Mouse (Mus musculus) heart, postnatal 4 days (tissue): ENCODE measurements around the gene Cdh15. TPM values are rescaled to one million over a fixed set of nuclear protein-coding genes. Genes with fewer than 3 reads are reported as not detected.

Experiments used
- DNase-seq: peaks from one replicate; pipeline ENCODE4 v3.0.0; 2021
- total RNA-seq, 2 experiments: library from RNA; stranded (reverse); gene quantifications; 2 replicates each; pipeline ENCODE4 v1.2.3; 2021

Cdh15 gene
- total RNA-seq, 2 experiments from 2014 or later = 0.16 TPM; not detected in 1

DNA sequence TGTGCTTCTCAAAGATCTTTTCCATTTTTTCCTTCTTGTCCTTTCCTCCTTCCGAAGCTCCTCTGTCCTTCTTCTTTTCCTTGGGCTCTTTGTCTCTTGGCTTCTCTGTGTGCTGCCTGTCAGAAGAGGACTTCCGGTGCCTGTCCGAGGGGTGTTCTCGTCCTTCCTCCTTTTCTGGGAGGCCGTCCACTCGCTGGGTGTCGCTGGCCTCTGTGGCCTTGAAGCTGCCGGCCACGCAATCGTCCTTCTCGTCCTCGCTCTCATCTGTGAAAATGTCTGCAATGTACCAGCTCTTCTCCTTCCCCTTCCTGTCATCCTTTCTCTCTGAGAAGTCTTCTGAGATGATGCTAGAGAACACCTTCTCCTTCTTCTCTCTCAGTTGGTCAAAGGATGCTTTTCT is 45.7 kb downstream of the Cdh15 start:
- no peak for DNase-seq

DNA sequence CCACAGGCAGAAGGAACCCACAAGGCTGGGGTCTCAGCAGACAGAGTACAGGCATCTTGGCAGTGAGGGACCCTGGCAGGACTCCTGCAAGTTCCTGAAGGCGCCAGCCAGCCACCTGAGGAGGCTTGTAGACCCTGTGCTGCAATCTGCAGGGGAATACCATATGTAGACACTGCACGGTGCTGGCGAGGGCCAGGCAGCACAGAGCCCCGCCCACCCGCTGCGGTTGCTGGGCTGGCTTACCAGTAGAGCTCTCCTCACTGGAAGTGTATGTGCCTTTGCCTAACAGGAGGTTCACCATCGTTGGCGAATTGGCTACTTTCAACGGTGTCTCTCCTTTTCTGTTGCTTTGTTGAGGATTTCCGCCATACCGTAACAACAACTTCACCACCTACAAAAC is 48.6 kb downstream of the Cdh15 start:
- DNase-seq = no peak

DNA sequence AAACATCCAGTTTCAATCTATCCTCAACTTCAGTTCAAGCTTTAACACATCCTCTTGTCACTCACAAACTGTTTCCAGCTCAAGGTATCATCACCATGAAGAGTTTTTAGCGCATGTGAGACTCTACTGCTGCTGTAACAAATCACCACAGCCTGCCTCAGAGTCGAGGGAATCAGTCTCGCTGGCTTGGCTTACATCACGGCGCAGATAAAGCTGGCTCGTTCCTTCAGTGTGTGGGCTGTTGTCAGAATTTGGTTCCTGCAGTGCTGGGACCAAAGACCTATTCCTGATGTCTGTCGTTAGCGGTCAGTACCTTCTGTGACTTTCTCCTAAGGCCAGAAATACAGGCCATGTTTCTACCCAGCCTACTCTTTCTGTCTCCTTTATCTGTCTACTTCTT is 49.4 kb downstream of the Cdh15 start:
- DNase-seq = no peak

DNA sequence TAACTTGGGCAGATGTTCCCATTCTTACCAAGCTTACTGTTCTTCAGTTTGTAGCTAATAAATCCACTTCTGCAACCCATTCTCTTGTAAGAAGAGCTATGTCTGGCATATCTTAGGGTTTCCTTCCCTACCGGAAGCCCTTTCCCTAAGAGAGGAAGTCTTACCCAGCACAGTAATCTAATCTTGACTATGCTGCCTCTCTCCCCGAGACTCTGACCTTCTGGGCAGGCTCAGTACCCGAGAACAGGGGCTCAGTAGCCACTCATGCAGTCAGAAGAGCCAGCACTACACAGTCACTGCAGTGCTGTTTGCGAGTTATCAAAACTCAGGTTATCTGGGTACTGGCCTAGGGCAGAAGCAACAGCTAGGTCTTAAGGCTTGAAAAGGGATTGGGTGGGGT is 50.3 kb downstream of the Cdh15 start:
- no peak for DNase-seq

DNA sequence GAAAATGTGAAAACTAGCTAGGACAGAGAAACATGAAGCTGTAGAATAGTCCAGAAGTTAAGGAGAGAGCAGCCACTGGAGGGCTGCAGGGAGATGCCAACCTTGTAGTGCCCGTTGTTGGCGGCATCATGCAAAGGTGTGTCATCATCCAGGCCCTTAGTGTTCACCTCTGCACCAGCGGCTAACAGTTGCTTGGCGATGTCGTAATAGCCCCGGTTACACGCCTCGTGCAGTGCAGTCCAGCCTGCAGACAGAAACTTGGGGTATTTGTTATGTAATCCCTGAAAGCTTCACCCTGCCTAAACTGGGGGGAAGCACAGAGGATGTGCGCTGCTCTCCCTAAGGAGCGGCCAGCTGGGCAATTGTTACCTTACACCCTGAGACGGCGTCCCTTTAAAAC is 50.7 kb downstream of the Cdh15 start:
- no peak for DNase-seq

DNA sequence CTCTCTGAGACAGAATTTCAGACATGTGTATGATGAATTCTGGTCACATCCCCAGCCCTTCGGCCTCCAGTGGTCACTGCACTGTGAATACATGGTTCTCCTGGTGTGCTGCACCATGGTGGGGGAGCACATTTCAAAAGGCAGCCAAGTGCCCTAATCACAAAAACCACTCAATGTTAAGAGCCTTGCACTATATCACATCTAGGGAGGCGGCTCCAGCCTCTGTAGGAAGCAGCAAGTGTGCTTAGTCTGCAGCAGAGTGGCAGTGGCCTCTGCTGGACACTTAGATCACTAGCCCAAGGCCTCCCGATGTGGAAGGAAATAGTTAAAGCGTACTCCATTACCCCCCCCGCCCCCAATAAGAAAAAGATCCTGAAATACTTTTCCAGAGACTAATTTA is 51.3 kb downstream of the Cdh15 start:
- no peak for DNase-seq

DNA sequence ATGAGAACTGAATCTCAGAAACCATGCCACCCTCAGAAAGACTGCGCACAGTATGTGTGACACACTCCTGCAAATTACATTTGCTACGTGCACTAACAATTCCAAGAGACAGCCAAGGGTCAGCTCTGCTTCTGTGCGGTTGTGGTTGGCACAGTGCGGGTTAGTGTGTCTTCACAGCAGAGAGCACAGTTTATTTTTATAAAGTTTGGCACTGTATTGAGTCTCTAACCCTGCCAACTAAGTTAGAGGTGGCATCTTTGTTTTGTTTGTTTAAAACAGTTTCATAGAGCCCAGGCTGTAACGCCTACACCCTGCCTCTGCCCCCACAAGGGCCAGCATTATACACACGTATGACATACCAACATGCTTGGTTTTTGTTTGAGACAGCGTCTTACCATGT is 53.7 kb downstream of the Cdh15 start:
- no peak for DNase-seq

DNA sequence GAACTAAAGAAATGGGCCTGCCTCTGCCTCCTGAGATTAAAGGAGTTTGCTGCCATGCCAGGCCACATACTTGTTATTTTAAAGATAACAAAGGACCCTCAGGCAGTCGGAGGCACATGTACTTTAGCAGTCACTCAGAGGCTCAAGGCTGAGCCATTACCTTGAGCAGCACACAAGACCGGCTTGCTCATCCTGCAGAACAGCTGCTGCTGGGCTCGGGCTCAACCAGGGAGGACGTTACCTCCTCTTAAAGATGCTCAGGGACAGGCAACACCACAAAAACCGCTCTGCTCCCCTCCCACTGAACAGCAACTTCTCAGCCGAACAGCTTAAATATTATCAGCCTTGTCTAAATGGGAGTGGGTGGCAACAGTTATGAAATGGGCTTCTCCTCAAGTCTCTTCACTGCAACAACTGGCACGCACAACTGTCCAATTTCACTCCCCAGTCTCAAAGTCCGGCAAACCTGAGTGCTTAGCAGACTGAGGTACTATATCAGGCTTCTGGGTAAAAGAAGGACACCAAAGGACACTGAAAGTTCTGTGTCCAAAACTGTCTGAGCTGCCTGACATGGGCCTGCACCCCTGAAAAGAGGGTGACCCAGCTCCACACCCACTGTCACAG is 54.2 kb downstream of the Cdh15 start:
- DNase-seq = no peak

DNA sequence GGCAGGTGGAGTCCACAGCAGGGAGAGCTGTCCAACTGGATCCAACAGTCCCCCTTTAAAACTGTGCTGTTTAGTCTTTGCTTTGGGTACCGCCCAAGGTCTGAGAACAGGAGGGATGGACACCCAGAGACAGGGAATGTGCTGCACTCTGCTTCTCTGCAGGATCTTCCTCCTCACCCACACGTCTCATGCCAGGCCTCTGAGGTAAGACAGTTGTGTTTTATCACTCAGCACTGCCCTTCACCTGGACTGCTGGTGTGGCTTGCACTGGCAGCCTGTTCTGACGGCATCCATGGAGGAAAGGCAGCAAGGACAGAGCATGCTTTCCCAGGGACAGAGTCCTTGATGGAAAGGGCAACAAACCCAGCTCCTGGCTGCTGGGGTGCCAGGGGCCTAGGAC is 54.8 kb downstream of the Cdh15 start:
- no peak for DNase-seq

DNA sequence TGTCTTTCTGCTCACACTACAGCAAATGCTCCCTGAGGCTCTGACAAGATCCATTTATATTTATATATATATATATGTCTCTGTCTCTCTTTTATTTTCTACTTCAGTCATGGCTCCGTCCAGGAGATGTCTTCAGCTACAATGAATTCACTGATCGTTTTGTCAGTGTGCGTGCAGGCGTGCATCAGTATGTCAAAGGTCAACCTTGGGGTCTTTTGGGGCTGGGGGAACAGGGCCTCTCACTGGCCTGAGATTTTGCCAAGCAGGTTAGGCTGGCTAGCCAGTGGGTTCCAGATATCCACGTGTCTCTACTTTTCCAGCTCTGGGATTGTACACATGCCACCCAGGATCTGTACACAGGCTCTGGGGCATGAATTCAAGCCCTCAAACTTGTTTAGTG is 55.2 kb downstream of the Cdh15 start:
- no peak for DNase-seq

DNA sequence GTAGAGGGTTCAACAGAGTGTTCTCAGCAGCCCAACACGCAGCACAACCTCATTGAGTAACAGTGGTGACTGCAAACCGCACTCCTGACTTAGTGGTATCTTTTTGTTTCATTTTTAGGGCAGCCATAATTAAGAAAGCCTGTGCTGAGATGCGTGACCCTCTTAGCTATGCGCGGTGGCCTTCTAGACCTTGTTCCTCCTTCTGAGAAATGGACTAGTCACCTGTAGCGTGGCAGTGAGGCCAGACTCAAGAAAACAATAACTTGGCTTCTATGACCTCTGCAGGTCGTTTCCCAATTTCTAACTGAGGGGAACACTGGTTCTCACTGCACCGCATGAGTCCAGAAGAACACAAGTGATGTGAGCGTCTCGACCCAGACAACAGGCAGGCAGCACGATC is 56.7 kb downstream of the Cdh15 start:
- no peak for DNase-seq

DNA sequence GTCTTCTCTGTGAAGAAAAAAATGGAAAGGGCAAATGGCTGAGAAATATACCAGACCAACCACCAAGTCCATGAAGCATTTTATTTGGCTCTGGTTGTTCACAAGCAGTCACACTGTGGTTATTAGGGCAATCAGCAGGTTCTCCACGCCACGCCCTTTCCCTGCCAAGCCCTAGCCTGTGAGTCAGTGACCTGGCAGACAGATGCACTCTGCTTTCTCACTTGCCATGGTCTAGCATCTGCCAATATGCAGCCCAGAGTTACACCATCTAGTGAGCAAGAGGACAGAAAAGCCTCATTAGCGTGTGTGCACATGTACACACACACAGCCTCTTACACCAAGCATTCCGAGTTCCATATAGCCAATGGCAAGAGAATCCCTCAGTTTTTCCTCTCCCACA is 57.6 kb downstream of the Cdh15 start:
- no peak for DNase-seq

DNA sequence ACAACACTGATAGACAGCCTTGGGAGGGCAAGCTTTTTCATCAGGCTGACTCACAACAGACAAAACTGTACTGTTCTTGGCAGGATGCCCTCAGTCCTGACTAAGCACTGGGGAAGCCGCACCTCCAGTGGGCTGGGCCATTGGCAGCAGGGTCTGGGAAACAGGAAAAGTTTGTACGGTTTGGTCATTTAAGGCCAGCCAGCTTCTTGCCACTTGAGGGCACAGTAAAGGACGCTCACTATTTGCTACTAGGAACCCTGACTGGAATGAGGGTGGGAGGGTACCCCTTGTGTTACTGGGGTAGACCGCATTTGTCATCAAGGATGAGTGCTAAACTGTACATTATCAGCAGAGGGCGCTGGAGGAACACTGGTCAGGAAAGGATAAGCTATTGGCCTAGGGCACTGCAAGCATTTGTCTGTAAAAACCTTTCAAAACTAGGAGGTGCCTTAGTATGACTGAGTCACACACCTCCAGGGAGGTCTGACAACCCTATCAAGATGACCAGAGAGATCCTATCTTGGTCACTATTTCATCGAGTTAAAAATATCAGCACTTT is 58.8 kb downstream of the Cdh15 start:
- peak; percentile 91 for DNase-seq

DNA sequence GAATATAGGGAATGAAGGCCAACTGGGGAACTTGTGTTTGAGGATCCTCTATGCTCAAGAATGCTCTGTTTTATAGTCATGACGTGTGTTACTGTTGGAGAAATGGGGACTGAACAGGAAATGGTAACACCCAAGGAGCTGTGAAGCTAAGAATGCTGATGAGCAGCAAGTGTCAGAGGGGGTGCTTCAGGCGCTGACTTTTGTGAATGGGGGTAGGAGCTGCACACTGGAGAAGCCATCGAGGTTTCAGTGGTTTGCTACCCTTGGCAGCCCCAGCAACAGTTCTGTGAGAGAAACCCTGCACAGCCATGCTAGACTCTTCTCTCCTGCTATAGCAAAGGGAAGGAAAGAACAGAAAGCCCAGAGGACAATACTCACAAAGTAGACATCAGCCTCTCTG is 64.4 kb downstream of the Cdh15 start:
- DNase-seq = no peak

DNA sequence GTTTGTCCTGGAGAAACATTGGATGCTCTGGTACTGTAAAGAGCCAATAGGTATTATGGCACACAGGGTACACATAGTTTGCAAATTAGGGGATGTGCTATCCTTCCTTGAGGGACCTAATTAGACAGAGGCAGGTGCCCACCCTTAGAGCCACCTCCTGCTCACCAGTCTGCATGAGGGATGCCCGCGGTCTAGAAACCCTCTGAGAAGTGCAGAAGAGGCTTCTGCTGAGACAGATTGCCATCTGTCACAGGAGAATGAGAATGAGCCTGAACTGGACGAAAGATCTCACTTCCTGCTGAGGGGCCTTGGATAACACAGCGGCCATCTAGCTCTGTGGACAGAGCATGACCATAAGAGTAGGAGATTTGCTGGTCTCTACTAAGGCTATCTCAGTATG is 65.1 kb downstream of the Cdh15 start:
- no peak for DNase-seq

DNA sequence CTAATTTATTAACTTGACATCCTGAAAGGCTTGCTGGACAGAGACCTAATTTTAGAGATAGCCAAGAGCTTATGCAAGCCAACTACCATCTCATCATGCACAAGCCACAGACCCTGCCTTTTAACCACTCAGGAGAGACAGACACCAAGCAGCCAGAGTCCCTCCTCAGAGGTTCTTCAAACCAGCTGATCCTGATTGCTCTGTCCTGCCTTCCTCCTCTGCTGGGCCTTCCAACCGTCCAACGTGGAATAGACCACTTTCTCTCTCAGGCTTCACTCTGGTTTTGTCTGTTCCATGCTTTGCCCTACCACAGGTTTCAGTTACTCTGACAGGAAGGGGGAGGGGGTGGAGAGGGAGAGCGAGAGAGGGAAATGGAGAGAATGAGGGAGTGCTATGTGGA is 69.0 kb downstream of the Cdh15 start:
- DNase-seq = no peak

Other genes starting within 250 kb of the Cdh15 start
- gene Galns, start 236.5 kb upstream of the Cdh15 start, total RNA-seq = 10 to 100 TPM in 1 of 2 experiments, 1 to 10 TPM in 1; 9.2 to 10.6 TPM
- 10 to 100 TPM; 48.7 to 56.3 TPM for gene Trappc2l, start 236.3 kb upstream of the Cdh15 start, total RNA-seq
- not detected for gene Pabpn1l, start 225.2 kb upstream of the Cdh15 start, total RNA-seq
- gene Cbfa2t3, start 148.9 kb upstream of the Cdh15 start, total RNA-seq = 10 to 100 TPM; 17.3 to 19.3 TPM
- gene Acsf3, start 72.5 kb upstream of the Cdh15 start, total RNA-seq = 10 to 100 TPM; 23.8 to 24.9 TPM
- gene Ankrd11, start 194.3 kb downstream of the Cdh15 start, total RNA-seq = 10 to 100 TPM; 85.2 to 86.3 TPM
- 10 to 100 TPM; 68.5 to 76.5 TPM for gene Spg7, start 215.0 kb downstream of the Cdh15 start, total RNA-seq